Mouse (Mus musculus) heart, postnatal 25 days (tissue): Measurements from ENCODE around the gene Apoc1. TPM values are rescaled to one million over a fixed set of nuclear protein-coding genes. Genes with fewer than 3 reads are reported as not detected.
"Not testable (repeated sequence)": the region's sequence is repeated elsewhere in the genome, so short reads cannot be mapped to it uniquely, and the experiment has no call there.

Experiments used
- DNase-seq: peaks from one replicate; pipeline ENCODE4 v3.0.0; 2022; ENCODE audit warnings: low spot score
- intact Hi-C: fragments of 180-260 bp; cut with DNase I; formaldehyde crosslinking; loops from one replicate; pipeline ENCODE4 v1.15.1; 2025
- total RNA-seq, 2 experiments: library from RNA; stranded (reverse); gene quantifications; 2 replicates each; pipeline ENCODE4 v1.2.3; 2021

The Apoc1 gene
- total RNA-seq, 2 experiments from 2014 or later: 1.4 to 2.2 TPM

GRCm38 (mm10) chr7:19688611-19689010 is 3.8 kb downstream of the Apoc1 start:
- intact Hi-C loops: no loop called here
- no peak for DNase-seq

GRCm38 (mm10) chr7:19688101-19688500 is 4.4 kb downstream of the Apoc1 start:
- intact Hi-C loops: no loop called here

DNA sequence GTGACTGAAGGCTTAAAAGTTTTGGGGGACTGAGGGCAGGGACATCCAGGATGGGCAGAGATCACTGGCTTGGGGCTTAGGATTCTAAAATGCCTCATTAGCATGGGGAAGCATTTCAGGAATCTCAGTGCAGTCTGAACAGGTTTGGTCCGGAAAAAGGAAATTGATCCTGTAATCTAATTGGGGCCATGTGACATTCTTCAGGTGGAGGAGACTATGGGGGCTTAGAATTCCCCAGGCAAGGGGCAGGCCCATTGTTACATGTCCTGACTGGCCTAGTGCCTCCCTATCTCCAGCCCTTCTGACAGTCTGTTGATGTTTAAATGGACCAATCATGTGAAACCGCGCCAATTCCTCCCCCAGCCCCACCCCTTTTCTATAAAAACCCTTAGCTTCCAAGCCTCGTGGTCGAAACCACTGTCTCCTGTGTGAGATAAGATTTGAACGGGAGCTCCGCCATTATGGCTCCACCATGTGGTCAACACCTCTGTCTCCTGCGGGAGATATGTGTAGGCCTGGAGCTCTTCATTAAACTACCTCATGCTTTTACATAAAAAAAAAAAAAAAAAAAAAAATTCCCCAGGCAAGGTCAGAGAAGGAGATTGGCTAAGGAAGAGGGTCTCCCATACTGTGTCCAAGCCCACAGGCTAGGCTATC is 5.4 kb downstream of the Apoc1 start:
- DNase-seq, intact Hi-C loops: not testable (repeated sequence)

More at GRCm38 (mm10) chr7:19688101-19688500, 4.4 kb downstream of the Apoc1 start:
- DNase-seq: no peak

- intact Hi-C loops: no loop called here
- no peak for DNase-seq
Observed at GRCm38 (mm10) chr7:19686521-19686920, 5.9 kb downstream of the Apoc1 start.

GRCm38 (mm10) chr7:19685374-19685773 is 7.1 kb downstream of the Apoc1 start:
- intact Hi-C loops: no loop called here
- no peak for DNase-seq

- intact Hi-C loops: no loop called here
- no peak for DNase-seq
Observed at GRCm38 (mm10) chr7:19683771-19684201, 8.7 kb downstream of the Apoc1 start.

- intact Hi-C loops: no loop called here
- no peak for DNase-seq
Observed at GRCm38 (mm10) chr7:19682979-19683378, 9.5 kb downstream of the Apoc1 start.

DNA sequence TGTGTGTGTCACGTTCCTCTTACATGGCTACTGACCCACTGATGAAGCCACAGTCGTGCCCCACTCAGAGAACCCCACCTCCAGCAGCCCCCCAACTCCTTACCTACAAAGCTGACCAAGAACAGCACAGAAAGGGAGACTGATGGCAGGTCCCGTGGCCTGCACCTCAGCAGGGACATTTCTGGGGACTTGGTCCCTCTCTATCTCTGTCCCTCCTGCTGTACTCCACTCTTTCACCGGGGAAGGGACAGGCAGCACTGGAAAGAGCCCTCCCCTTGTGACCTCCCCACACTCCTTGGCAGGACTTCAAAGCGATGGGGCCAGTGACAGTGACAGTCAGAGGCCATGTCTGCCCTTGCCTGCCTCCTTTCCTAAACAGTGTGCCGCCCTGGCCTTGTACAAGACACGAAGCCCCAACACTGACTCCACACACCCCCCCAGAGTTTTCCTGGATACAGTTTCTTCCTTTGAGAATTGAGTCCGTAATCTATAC is 11.2 kb downstream of the Apoc1 start, which contains the start of the genes Gm44805 and Apoc4:
TSS of gene Gm44805 (minus strand) at position 222 of the 493 bp plus-strand sequence.
TSS of gene Apoc4 (minus strand) at position 278 of the 493 bp plus-strand sequence.
- DNase-seq: no peak
- intact Hi-C loops: no loop called here

- intact Hi-C loops: no loop called here
- no peak for DNase-seq
Observed at GRCm38 (mm10) chr7:19680702-19681101, 11.8 kb downstream of the Apoc1 start.

DNA sequence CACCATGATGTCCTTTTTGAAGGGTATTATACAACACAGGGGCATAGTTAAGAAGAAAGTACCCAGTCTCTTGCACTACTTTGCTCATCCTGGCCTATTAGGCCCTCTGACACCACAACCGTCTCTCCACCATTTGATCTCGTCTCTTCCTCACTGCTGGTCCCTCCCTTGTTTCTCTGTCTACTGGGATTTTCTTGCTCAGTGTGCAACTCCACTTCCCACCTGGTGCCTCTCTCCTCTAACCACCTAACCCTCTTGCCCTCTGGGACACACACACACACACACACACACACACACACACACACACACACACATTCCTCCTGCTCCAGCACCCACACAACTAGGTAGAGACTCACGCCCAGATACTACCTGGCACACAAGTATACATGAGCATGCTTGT is 13.6 kb downstream of the Apoc1 start:
- intact Hi-C loops: no loop called here
- no peak for DNase-seq

GRCm38 (mm10) chr7:19677872-19678271 is 14.6 kb downstream of the Apoc1 start, which contains the start of gene Apoc2:
Gene Apoc2 (minus strand): TSS chr7:19677941.
- no peak for DNase-seq
- intact Hi-C loops: no loop called here

- intact Hi-C loops: no loop called here
Observed at GRCm38 (mm10) chr7:19676662-19677061, 15.8 kb downstream of the Apoc1 start.

DNA sequence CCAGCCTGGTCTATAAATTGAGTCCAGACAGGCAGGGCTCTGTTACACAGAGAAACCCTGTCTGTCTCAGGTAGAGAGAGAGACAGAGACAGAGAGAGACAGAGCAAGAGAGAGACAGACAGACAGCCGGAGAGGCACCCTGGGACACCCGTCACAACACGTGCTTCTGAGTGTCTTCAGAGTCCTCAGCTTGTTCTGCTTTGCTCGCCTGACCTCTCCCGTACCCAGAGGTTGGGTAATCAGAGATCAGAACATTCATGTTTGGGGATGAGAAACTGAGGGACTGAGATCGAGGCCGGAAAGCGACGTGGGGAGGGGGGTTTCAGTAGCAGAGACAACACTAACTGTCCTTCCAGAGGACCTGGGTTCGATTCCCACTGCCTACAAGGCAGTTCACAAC is 16.6 kb downstream of the Apoc1 start:
- intact Hi-C loops: no loop called here
- DNase-seq: no peak

More at GRCm38 (mm10) chr7:19676662-19677061, 15.8 kb downstream of the Apoc1 start:
- DNase-seq: no peak

DNA sequence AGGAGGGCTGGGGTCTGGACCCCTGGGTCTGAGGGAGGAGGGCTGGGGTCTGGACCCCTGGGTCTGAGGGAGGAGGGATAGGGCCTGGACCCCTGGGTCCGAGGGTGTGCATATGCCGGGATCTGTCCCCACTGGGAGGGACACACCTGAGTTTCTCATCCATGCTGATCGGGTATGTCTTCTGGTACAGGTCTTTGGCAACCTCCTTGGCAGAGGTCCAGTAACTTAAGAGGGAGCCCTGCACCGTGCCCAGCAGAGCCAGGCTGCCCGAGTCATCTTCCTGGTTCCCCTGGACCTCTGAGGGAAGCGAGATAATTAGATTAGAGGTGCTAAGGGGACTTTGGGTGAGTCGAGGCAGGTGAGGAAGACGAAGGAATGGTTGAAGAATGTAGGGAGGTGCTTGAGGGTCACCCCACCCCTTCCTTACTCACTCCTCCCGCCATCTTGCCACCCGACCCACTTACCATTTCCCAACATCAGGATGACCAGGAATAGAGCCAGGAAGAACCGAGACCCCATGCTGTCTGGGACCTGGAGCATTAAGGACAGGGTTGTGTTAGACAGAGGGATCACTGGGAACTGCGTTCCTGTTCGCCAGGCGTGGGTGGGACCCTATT is 19.3 kb downstream of the Apoc1 start:
- DNase-seq: no peak
- intact Hi-C loops: no loop called here

DNA sequence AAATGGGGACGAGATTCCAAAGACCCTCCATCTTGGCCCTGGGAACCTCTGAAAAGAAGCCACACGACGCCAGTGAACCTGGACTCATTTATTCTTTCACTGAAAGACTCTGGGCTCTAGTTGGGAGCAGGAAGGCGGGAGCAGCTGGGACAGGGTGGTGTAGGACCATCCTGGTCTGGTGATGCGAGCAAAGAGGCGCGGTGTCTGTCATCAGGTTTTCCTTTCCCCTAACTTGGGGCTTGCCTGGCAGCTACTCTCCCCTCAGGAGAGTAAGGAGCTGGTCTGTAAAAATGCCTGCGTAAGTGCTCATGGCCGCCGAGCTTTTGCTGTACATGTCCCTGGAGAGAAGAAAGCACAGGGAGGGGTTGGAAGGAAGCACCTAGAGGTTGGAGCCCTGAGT is 20.9 kb downstream of the Apoc1 start:
- no peak for DNase-seq
- intact Hi-C loops: no loop called here

- intact Hi-C loops: loop anchor here (2.0 kb wide), 1 partner anchor 44 kb away; no protein-coding TSS in a partner anchor
- peak; percentile 79 for DNase-seq
Observed at GRCm38 (mm10) chr7:19668947-19669721, 23.3 kb downstream of the Apoc1 start.

GRCm38 (mm10) chr7:19667434-19667833 is 25.0 kb downstream of the Apoc1 start:
- intact Hi-C loops: loop anchor here (2.0 kb wide), 1 partner anchor 125 kb away; no protein-coding TSS in a partner anchor
- DNase-seq: no peak

DNA sequence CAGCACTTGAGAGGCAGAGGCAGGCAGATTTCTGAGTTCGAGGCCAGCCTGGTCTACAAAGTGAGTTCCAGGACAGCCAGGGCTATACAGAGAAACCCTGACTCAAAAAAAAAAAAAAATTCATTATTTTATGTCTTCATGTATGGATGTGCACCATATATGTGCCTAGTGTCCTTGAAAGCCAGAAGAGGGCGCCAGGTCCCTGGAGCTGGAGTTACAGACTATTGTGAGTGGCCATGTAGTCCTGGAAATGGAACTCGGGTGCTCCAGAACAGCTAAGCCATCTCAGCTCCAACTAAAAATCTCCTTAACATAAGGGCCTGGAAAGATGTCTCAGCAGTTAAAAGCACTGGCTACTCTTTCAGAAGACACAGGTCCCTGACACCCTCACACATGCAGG is 25.7 kb downstream of the Apoc1 start:
- intact Hi-C loops: loop anchor here (2.0 kb wide), 1 partner anchor 126 kb away; no protein-coding TSS in a partner anchor

DNA sequence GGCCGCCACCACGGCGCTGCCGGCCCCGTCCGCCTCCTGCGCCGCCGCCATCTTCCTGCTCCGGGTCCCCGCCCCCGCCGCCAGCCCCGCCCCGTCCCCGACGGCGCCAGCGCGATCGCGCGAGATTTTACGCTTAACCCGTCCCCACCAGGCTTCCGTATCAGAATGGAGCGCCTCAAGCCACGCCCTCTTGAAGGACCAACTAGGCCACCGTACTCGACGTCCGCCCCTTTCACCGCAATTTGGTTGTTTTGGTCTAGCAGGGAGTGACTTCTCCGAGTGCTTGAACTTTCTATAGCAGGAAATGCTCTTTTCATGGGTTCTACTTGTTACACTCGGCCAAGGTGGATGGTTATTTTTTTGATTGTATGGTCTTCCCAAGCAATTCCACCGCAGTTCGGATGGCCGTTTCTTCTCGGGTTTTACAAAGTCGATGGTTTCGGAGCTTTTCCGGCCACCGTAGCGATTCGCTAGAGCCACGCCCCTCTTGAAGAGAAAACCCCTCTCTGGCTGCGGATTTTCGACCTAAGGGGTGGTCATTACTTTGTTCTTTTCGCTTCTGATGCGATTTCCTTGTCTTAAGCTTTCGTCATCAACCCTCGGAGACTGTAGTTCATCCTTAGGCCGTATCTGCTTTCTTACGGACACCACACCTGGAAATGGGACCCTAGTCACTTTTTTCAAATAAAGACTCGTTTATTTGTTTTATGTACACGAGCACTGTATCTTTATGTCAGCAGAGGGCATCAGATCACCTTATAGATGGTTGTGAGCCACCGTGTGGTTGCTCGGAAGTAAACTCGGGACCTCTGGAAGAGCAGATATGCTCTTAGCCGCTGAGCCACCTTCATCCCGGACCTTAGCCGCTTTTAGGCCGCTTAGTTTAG is 27.3 kb downstream of the Apoc1 start, which contains the start of gene Clptm1:
TSS of gene Clptm1 (minus strand) at position 79 of the 887 bp plus-strand sequence.
- intact Hi-C loops: no loop called here
- peak; percentile 91 for DNase-seq

More for the DNA sequence above, 25.7 kb downstream of the Apoc1 start:
- no peak for DNase-seq
